In genomic region chr10:70121406-70121695, GRCm38 (mm10) we compare ENCODE assay signal across 10 mouse cellular contexts. TPM values are rescaled to one million over a fixed set of nuclear protein-coding genes. Genes with fewer than 3 reads are reported as not detected.
A peak's percentile ranks its signal among the peaks of the same experiment; 100 is the strongest.
DNase-seq lines count a peak whose midpoint lies in the region; ATAC-seq and TF ChIP-seq lines count a peak whose summit lies in the region.
"Had no signal": no experiment of that assay in that cellular context is flagged by ENCODE, and none has a peak within 500 bp of the region (broad histone marks: within the 10 kb centered on the region; RNA-seq: fewer than 3 reads in every experiment).

No protein-coding gene starts in this region.

- no peak for TF ChIP-seq POLR2A in olfactory bulb, adult 2 months (IDR thresholded peaks at IDR 0.05; ENCODE audit: insufficient read depth, low read depth, low read length)

- no peaks in the 10 kb centered on the region for H3K27me3 ChIP-seq in megakaryocyte, embryonic 14.5 days (replicated peaks)
- no peaks in the 10 kb centered on the region for H3K27me3 ChIP-seq in intestine, postnatal 0 days (replicated peaks; ENCODE audit: control insufficient read depth, insufficient read depth, low read length)
- H3K27me3 ChIP-seq: lung, embryonic 15.5 days had no signal

- no peak for TF ChIP-seq CTCF in intestine, postnatal 0 days (IDR thresholded peaks at IDR 0.05; ENCODE audit: low read depth)
- no peak for TF ChIP-seq CTCF in olfactory bulb, adult 2 months (IDR thresholded peaks at IDR 0.05; ENCODE audit: insufficient read depth, low read depth, low read length)

- peak; percentile 10; the same call in 1 of the 2 replicates for ATAC-seq in cerebellum, adult (ENCODE audit: insufficient number of reproducible peaks, low FRiP score, low TSS enrichment)
- no peak for ATAC-seq in megakaryocyte, adult 5-6 weeks (ENCODE audit: poor library complexity, severe bottlenecking)
- peak; percentile 63; the same call in 1 of the 2 replicates for ATAC-seq in intestine, postnatal 0 days

- DNase-seq in cerebellum, adult 8-10 months: no peak
- no peak for DNase-seq in testis, postnatal 14 days (ENCODE audit: low spot score)
- no peak for DNase-seq in lung, postnatal 14 days
- DNase-seq: gastrocnemius, postnatal 36 days had no signal

- H3K27ac ChIP-seq in intestine, postnatal 0 days (ENCODE audit: low read depth, low read length): 0 out of 2 replicates have a peak overlapping the region, but pooled peaks have one; percentile 21
- peak overlapping the region; percentile 13 for H3K27ac ChIP-seq in olfactory bulb, adult 2 months (ENCODE audit: insufficient read depth, low read depth, low read length)

- no peak overlapping the region for H3K9ac ChIP-seq in intestine, postnatal 0 days (ENCODE audit: low read depth, low read length)
- H3K9ac ChIP-seq: lung, embryonic 15.5 days had no signal

- 41% methylated on average over 8 of the region's 8 CpGs for WGBS in intestine, postnatal 0 days
- 61% methylated on average over 8 of the region's 8 CpGs for WGBS in olfactory bulb, adult 2 months

- H3K4me3 ChIP-seq in megakaryocyte, embryonic 14.5 days (replicated peaks): peak overlapping the region; percentile 80
- H3K4me3 ChIP-seq in intestine, postnatal 0 days (ENCODE audit: low read depth, low read length): 0 out of 2 replicates have a peak overlapping the region, but pooled peaks have one; percentile 11
- H3K4me3 ChIP-seq in olfactory bulb, adult 2 months (ENCODE audit: insufficient read depth, low read depth, low read length): no peak overlapping the region
- H3K4me3 ChIP-seq: lung, embryonic 15.5 days had no signal

- peak overlapping the region; percentile 48 for H3K4me2 ChIP-seq in intestine, postnatal 0 days (replicated peaks; ENCODE audit: low read depth)
- H3K4me2 ChIP-seq: lung, embryonic 15.5 days had no signal

- H3K4me1 ChIP-seq in megakaryocyte, embryonic 14.5 days: peaks cover 72% of the 10 kb centered on the region
- peaks cover 13% of the 10 kb centered on the region; the same call in 1 of the 2 replicates for H3K4me1 ChIP-seq in intestine, postnatal 0 days (replicated peaks; ENCODE audit: control insufficient read depth, insufficient read depth, low read length)
- H3K4me1 ChIP-seq in olfactory bulb, adult 2 months (ENCODE audit: control insufficient read depth, insufficient read depth, low read length): peaks cover 22% of the 10 kb centered on the region

- peaks cover 32% of the 10 kb centered on the region for H3K36me3 ChIP-seq in megakaryocyte, embryonic 14.5 days (replicated peaks; ENCODE audit: low read length)
- H3K36me3 ChIP-seq in intestine, postnatal 0 days (ENCODE audit: control insufficient read depth, insufficient read depth): no peaks in the 10 kb centered on the region
- H3K36me3 ChIP-seq: lung, embryonic 15.5 days had no signal

- peaks cover 8% of the 10 kb centered on the region; the same call in 1 of the 2 replicates for H3K9me3 ChIP-seq in megakaryocyte, embryonic 14.5 days
- no peaks in the 10 kb centered on the region for H3K9me3 ChIP-seq in intestine, postnatal 0 days (ENCODE audit: control insufficient read depth)
- H3K9me3 ChIP-seq: lung, embryonic 15.5 days had no signal

RNA-seq across cellular contexts. Expression of gene Ccdc6, which starts 24.4 kb away (rescaled TPM):
- 12.2 and 12.4 TPM in 2 replicates for polyA plus RNA-seq in megakaryocyte, embryonic 14.5 days (2012; ENCODE audit: insufficient read depth, low replicate concordance)
- 11.9 and 15.7 TPM in 2 replicates for total RNA-seq in megakaryocyte, adult 5-6 weeks (2015)
- 10.3 and 13.2 TPM in 2 replicates for total RNA-seq in megakaryocyte, adult 5-6 weeks (2017)
- 8.7 and 10.0 TPM in 2 replicates for polyA plus RNA-seq in intestine, postnatal 0 days (2015; fragmentation: Nextera tagmentation; extraction: Ambion mirVana)
- not detected in 2 replicates for polyA plus RNA-seq in olfactory bulb, adult 2 months (2012; ENCODE audit: insufficient read depth, insufficient read length, low replicate concordance, missing spikeins)
